Mouse (Mus musculus): ENCODE results near the gene Nebl. TPM values are rescaled to one million over a fixed set of nuclear protein-coding genes. Genes with fewer than 3 reads are reported as not detected.

The Nebl gene
- polyA plus RNA-seq, 1 experiment = 132 TPM

DNA sequence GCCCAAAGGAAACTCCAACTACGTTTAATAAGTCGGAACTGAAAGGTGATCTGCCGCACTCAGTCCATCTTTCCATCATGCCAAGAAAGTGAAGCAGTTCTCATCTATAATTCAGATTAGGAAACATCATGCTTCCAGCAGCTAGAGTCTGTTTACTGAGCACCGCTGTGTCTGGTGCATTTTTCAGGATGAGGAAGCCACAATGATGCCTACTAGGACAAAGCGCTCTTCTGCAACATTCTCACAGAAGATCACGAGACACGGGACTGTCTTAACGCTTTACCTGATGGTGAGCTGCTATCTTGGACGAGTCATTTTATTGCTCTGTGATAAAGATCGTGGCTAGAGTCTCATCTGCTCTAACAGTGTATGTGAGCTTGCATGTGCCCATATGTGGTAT, 59.1 kb downstream of the Nebl start:
- no peak for TF ChIP-seq CTCF (IDR thresholded peaks at IDR 0.05; ENCODE audit: borderline replicate concordance, control insufficient read depth, extremely low read depth, insufficient read depth, low read length, poor library complexity)
- TF ChIP-seq POLR2A (IDR thresholded peaks at IDR 0.05; ENCODE audit: control insufficient read depth, extremely low read depth, insufficient read depth, low read length, poor library complexity) = no peak
- no peak for DNase-seq
- Histone ChIP-seq H3K4me1 (replicated peaks; ENCODE audit: control insufficient read depth, insufficient read depth, low read length) (peaks cover 7% of the 10 kb centered on the region), H3K27ac (ENCODE audit: control insufficient read depth, insufficient read depth, low read length) (no peak overlapping the region), H3K27me3 (ENCODE audit: control insufficient read depth, insufficient read depth, low read length) (no peaks in the 10 kb centered on the region), H3K4me3 (ENCODE audit: control insufficient read depth, insufficient read depth, low read length) (no peak overlapping the region), H3K36me3 (ENCODE audit: control insufficient read depth, insufficient read depth, low read length) (no peaks in the 10 kb centered on the region)
- WGBS = 86% methylated on average over 10 of the region's 10 CpGs

DNA sequence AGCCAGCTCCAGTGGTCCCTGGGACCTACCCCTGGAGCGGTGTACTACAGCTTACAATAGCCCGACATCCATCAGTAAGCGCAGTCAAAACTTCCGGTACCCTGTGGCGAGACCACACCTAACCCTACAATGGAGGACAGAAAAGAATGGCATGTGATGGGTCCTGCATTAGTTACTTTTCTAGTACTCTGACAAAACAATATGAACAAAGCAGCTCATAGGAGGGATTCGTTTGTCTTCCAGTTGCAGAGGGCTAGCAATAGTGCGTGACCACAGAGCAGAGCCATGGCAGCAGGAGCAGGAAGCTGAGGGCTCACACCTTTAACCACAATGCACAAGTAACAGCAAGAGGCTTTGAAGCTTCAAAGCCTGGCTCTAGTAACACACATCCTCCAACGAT, 59.7 kb downstream of the Nebl start:
- no peaks in the 10 kb centered on the region for H3K36me3 ChIP-seq (ENCODE audit: control insufficient read depth, insufficient read depth, low read length)
- peaks cover 7% of the 10 kb centered on the region for H3K4me1 ChIP-seq (replicated peaks; ENCODE audit: control insufficient read depth, insufficient read depth, low read length)
- no peaks in the 10 kb centered on the region for H3K27me3 ChIP-seq (ENCODE audit: control insufficient read depth, insufficient read depth, low read length)
- no peak for TF ChIP-seq CTCF (IDR thresholded peaks at IDR 0.05; ENCODE audit: borderline replicate concordance, control insufficient read depth, extremely low read depth, insufficient read depth, low read length, poor library complexity)
- TF ChIP-seq POLR2A (IDR thresholded peaks at IDR 0.05; ENCODE audit: control insufficient read depth, extremely low read depth, insufficient read depth, low read length, poor library complexity) = no peak
- peak overlapping the region; percentile 31; the same call in 1 of the 2 replicates for H3K27ac ChIP-seq (ENCODE audit: control insufficient read depth, insufficient read depth, low read length)
- WGBS = 48% methylated on average over 8 of the region's 8 CpGs
- DNase-seq = peak; percentile 21
- H3K4me3 ChIP-seq (ENCODE audit: control insufficient read depth, insufficient read depth, low read length) = no peak overlapping the region

DNA sequence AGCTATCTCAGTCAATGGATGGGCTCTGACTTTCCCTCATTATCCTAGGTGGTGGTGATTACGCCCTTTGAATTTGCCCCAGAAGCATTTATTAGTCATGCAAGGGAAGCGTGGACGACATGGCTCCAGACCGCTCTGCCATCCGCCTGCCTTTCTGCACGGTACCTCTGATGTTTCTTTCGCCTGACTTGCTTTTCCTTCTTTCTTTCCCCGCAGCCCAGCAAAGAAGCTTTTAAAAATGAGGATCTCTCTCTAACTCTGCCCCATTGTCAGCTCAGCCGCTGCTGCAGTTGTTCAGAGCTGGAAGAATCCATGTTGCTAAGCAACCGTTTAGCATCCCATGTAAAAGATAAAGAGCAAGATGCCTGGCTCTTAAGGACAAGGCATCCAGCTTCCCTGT, 61.3 kb downstream of the Nebl start:
- TF ChIP-seq CTCF (IDR thresholded peaks at IDR 0.05; ENCODE audit: borderline replicate concordance, control insufficient read depth, extremely low read depth, insufficient read depth, low read length, poor library complexity) (no peak), POLR2A (IDR thresholded peaks at IDR 0.05; ENCODE audit: control insufficient read depth, extremely low read depth, insufficient read depth, low read length, poor library complexity) (no peak)
- no peaks in the 10 kb centered on the region for H3K36me3 ChIP-seq (ENCODE audit: control insufficient read depth, insufficient read depth, low read length)
- H3K4me3 ChIP-seq (ENCODE audit: control insufficient read depth, insufficient read depth, low read length) = no peak overlapping the region
- no peak for DNase-seq
- H3K4me1 ChIP-seq (replicated peaks; ENCODE audit: control insufficient read depth, insufficient read depth, low read length) = peaks cover 7% of the 10 kb centered on the region
- H3K27ac ChIP-seq (ENCODE audit: control insufficient read depth, insufficient read depth, low read length) = no peak overlapping the region
- WGBS = 91% methylated on average over 10 of the region's 10 CpGs
- H3K27me3 ChIP-seq (ENCODE audit: control insufficient read depth, insufficient read depth, low read length) = no peaks in the 10 kb centered on the region

DNA sequence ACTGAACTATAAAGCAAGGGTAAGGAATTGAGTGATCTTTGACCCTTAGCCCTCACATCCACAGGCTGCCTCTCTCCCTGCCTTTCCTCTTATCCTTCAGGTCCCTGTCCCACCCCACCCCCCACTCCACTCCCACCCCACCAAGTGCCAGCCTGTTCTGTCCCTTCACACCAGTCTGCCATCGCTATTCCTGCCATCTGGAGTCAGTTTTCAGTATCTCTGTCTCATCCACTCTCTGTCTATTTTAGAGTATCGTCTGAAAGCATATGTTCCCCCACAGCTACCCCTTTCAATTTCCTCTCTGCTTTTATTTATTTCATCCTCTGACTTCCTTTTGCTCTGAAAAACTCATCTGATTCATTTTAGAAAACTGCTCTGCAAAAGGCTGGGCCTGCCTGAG, 62.3 kb downstream of the Nebl start:
- DNase-seq = no peak
- Histone ChIP-seq H3K4me1 (replicated peaks; ENCODE audit: control insufficient read depth, insufficient read depth, low read length) (peaks cover 7% of the 10 kb centered on the region), H3K27ac (ENCODE audit: control insufficient read depth, insufficient read depth, low read length) (no peak overlapping the region), H3K36me3 (ENCODE audit: control insufficient read depth, insufficient read depth, low read length) (no peaks in the 10 kb centered on the region), H3K27me3 (ENCODE audit: control insufficient read depth, insufficient read depth, low read length) (no peaks in the 10 kb centered on the region), H3K4me3 (ENCODE audit: control insufficient read depth, insufficient read depth, low read length) (no peak overlapping the region)
- no peak for TF ChIP-seq POLR2A (IDR thresholded peaks at IDR 0.05; ENCODE audit: control insufficient read depth, extremely low read depth, insufficient read depth, low read length, poor library complexity)
- WGBS = 77% methylated on average over 2 of the region's 2 CpGs

DNA sequence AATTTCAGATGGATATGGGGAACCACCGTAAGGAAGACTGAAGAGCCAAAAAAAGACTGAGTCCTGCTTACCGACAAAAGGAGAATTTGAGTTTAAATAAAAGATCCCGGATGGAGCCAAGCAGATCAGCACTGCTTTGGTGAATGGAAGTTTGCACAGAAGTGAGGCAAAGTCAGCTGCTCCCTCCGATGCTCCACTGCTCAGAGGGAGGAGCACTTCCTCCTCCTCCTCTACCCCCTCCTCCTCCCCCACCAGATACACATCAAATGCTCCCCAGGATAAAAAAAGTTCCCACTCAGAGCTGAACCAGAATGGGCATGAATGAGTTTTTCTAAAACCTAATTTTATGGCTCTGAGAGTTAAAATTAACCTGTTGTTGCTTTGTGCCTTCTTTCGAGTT, 73.1 kb downstream of the Nebl start:
- 79% methylated on average over 5 of the region's 5 CpGs for WGBS

DNA sequence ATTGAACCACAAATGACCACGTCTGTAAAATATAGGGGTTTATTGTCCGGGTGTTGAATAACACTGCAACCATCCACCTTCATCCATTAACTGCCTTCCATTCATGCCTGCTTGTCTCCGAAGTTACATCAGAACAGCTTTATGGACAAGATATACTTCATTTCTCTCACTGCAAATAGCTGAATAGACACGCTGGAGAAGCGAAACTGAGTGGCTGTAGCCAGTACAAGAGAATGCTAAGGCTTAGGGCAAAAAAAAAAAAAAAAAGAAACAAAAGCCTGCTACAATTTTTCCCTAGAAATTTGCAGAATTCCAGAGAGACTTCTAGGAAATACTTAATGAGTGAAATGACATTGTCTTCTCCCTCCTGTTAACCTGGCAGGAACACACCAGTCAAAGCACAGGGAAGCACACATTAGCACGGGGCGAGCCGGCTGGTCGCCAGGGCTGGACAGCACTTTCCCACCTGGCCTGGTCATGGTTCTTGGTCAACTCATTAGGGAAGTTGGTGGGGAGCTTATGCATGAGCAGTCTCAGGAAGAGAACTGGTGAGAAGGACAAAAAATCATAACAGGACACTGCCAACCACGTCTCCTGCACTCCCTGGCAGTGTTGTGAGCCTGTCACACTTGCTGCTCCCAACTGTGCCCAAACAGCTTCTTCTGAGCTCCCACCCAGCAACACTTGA, 81.0 kb downstream of the Nebl start:
- Histone ChIP-seq H3K36me3 (ENCODE audit: control insufficient read depth, insufficient read depth, low read length) (no peaks in the 10 kb centered on the region), H3K4me1 (replicated peaks; ENCODE audit: control insufficient read depth, insufficient read depth, low read length) (no peaks in the 10 kb centered on the region), H3K27ac (ENCODE audit: control insufficient read depth, insufficient read depth, low read length) (no peak overlapping the region), H3K4me3 (ENCODE audit: control insufficient read depth, insufficient read depth, low read length) (no peak overlapping the region), H3K27me3 (ENCODE audit: control insufficient read depth, insufficient read depth, low read length) (no peaks in the 10 kb centered on the region)
- no peak for TF ChIP-seq CTCF (IDR thresholded peaks at IDR 0.05; ENCODE audit: borderline replicate concordance, control insufficient read depth, extremely low read depth, insufficient read depth, low read length, poor library complexity)
- TF ChIP-seq POLR2A (IDR thresholded peaks at IDR 0.05; ENCODE audit: control insufficient read depth, extremely low read depth, insufficient read depth, low read length, poor library complexity) = no peak
- WGBS = 90% methylated on average over 10 of the region's 10 CpGs
- DNase-seq = no peak

More for the DNA sequence above, 73.1 kb downstream of the Nebl start:
- DNase-seq = no peak
- Histone ChIP-seq H3K27ac (ENCODE audit: control insufficient read depth, insufficient read depth, low read length) (no peak overlapping the region), H3K4me1 (replicated peaks; ENCODE audit: control insufficient read depth, insufficient read depth, low read length) (no peaks in the 10 kb centered on the region), H3K36me3 (ENCODE audit: control insufficient read depth, insufficient read depth, low read length) (no peaks in the 10 kb centered on the region), H3K4me3 (ENCODE audit: control insufficient read depth, insufficient read depth, low read length) (no peak overlapping the region), H3K27me3 (ENCODE audit: control insufficient read depth, insufficient read depth, low read length) (no peaks in the 10 kb centered on the region)
- TF ChIP-seq CTCF (IDR thresholded peaks at IDR 0.05; ENCODE audit: borderline replicate concordance, control insufficient read depth, extremely low read depth, insufficient read depth, low read length, poor library complexity) (no peak), POLR2A (IDR thresholded peaks at IDR 0.05; ENCODE audit: control insufficient read depth, extremely low read depth, insufficient read depth, low read length, poor library complexity) (no peak)

DNA sequence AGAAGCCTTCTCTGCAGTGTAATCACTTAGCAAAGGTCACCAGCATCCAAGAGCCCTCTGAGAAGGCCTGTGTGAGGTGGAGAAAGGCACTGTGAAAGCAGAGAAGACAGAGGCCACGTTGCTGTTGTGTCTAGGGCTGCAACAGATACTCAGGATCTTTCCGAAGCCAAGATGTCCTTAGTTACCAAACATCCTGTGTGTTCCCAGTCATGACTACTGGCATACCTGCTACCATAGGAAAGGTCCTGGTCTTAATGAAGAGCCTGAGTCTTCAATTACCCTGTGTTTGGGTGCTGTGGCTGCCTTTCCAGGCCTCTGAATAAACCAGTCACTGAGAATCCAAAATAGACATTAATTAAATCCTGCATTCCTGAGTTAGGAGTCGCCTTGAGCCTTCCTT, 81.5 kb downstream of the Nebl start:
- WGBS = 82% methylated on average over 3 of the region's 3 CpGs
- H3K27ac ChIP-seq (ENCODE audit: control insufficient read depth, insufficient read depth, low read length) = no peak overlapping the region
- H3K4me1 ChIP-seq (replicated peaks; ENCODE audit: control insufficient read depth, insufficient read depth, low read length) = no peaks in the 10 kb centered on the region
- H3K4me3 ChIP-seq (ENCODE audit: control insufficient read depth, insufficient read depth, low read length) = no peak overlapping the region
- DNase-seq = no peak
- TF ChIP-seq POLR2A (IDR thresholded peaks at IDR 0.05; ENCODE audit: control insufficient read depth, extremely low read depth, insufficient read depth, low read length, poor library complexity) = no peak
- TF ChIP-seq CTCF (IDR thresholded peaks at IDR 0.05; ENCODE audit: borderline replicate concordance, control insufficient read depth, extremely low read depth, insufficient read depth, low read length, poor library complexity) = no peak
- H3K36me3 ChIP-seq (ENCODE audit: control insufficient read depth, insufficient read depth, low read length) = no peaks in the 10 kb centered on the region
- no peaks in the 10 kb centered on the region for H3K27me3 ChIP-seq (ENCODE audit: control insufficient read depth, insufficient read depth, low read length)
